Mouse (Mus musculus) heart, postnatal 0 days (tissue): Measurements from ENCODE around the gene Slc35e3. TPM values are rescaled to one million over a fixed set of nuclear protein-coding genes. Genes with fewer than 3 reads are reported as not detected.

Experiments used
- ATAC-seq: fragments of 200-750 bp; cut with Nextera tagmentation; 2 replicates; pipeline ENCODE4 v1.8.0; 2017; ENCODE audit warnings: low read depth, moderate number of reproducible peaks, moderate library complexity; ENCODE audit not compliant: insufficient read depth
- DNase-seq: peaks from one replicate; pipeline ENCODE4 v3.0.0-alpha.2; 2016; ENCODE audit warnings: low spot score
- H3K27ac ChIP-seq: fragments of 300-500 bp; sonication (generic); 2 replicates; pipeline ENCODE4 v1.5.1; 2014; ENCODE audit warnings: low read depth, mild to moderate bottlenecking
- H3K27me3 ChIP-seq: fragments of 300-500 bp; sonication (generic); 2 replicates; pipeline ENCODE4 v1.6.1; 2014; ENCODE audit warnings: low read length, mixed read lengths; ENCODE audit not compliant: control insufficient read depth, insufficient read depth
- H3K36me3 ChIP-seq: fragments of 300-500 bp; sonication (generic); replicated peaks from 2 replicates; pipeline ENCODE4 v1.6.1; 2014; ENCODE audit warnings: low read length, mixed read lengths; ENCODE audit not compliant: control insufficient read depth, insufficient read depth
- H3K4me1 ChIP-seq: fragments of 300-500 bp; sonication (generic); 2 replicates; pipeline ENCODE4 v1.6.1; 2014; ENCODE audit warnings: antibody characterized with exemption; ENCODE audit not compliant: control insufficient read depth, insufficient read depth
- H3K4me2 ChIP-seq: fragments of 300-500 bp; sonication (generic); 2 replicates; pipeline ENCODE4 v1.6.1; 2014; ENCODE audit warnings: low read depth, mild to moderate bottlenecking, low read length, moderate library complexity
- H3K4me3 ChIP-seq: fragments of 300-500 bp; sonication (generic); 2 replicates; pipeline ENCODE4 v1.5.1; 2014; ENCODE audit warnings: low read depth, low read length
- H3K9ac ChIP-seq: fragments of 300-500 bp; sonication (generic); replicated peaks from 2 replicates; pipeline ENCODE4 v1.6.1; 2014; ENCODE audit warnings: low read depth, low read length, mixed read lengths
- H3K9me3 ChIP-seq: fragments of 300-500 bp; sonication (generic); replicated peaks from 2 replicates; pipeline ENCODE4 v1.6.1; 2016; ENCODE audit warnings: low read length; ENCODE audit not compliant: control insufficient read depth
- CTCF ChIP-seq: IDR thresholded peaks from 2 replicates; pipeline ENCODE4 v1.5.1; 2016; ENCODE audit warnings: antibody characterized with exemption, control low read depth, low read depth
- EP300 ChIP-seq: IDR thresholded peaks from 2 replicates; pipeline ENCODE4 v1.6.1; 2016; ENCODE audit warnings: antibody characterized with exemption, low read depth
- WGBS: fragments of 180-500 bp; shearing (Covaris S2); extraction: QIAGEN DNeasy Blood & Tissue Kit; methylation state at CpG from one replicate; pipeline ENCODE4 v1.1.7; 2014; 5-methylcytosine and 5-hydroxymethylcytosine counted together
- polyA plus RNA-seq: library from polyadenylated mRNA; unstranded; fragments of >200 nt; fragmentation: Nextera tagmentation; extraction: Ambion mirVana; gene quantifications from 2 replicates; pipeline ENCODE4 v1.2.1, GENCODE M21; 2015
- total RNA-seq: library from RNA; depleted of rRNA; stranded (reverse); fragments of >200 nt; gene quantifications from 2 replicates; pipeline ENCODE4 v1.2.3, GENCODE M21; 2014; ENCODE audit warnings: low replicate concordance

The Slc35e3 gene
- total and polyA plus RNA-seq, 2 experiments from 2014 or later = 4.2 to 6.8 TPM

GRCm38 (mm10) chr10:117754609-117754940, 8.4 kb upstream of the Slc35e3 start:
- no peak for ATAC-seq
- WGBS = 96% methylated on average over 7 of the region's 7 CpGs
- TF ChIP-seq CTCF = no peak
- Histone ChIP-seq H3K36me3 (peaks cover 85% of the 10 kb centered on the region), H3K27me3 (no peaks in the 10 kb centered on the region), H3K4me1 (no peaks in the 10 kb centered on the region), H3K4me3 (no peak overlapping the region), H3K9me3 (no peaks in the 10 kb centered on the region), H3K9ac (no peak overlapping the region), H3K4me2 (no peak overlapping the region), H3K27ac (no peak overlapping the region; the same call in 1 of the 2 replicates)
- no peak for DNase-seq

- Histone ChIP-seq H3K4me3 (no peak overlapping the region), H3K4me1 (no peaks in the 10 kb centered on the region), H3K4me2 (no peak overlapping the region), H3K27ac (no peak overlapping the region), H3K9ac (no peak overlapping the region), H3K36me3 (peaks cover 82% of the 10 kb centered on the region), H3K27me3 (no peaks in the 10 kb centered on the region), H3K9me3 (no peaks in the 10 kb centered on the region)
- 92% methylated on average over 8 of the region's 8 CpGs for WGBS
- no peak for ATAC-seq
- TF ChIP-seq CTCF = no peak
- TF ChIP-seq EP300 = no peak
- DNase-seq = no peak
These were observed 7.8 kb upstream of the Slc35e3 start for GRCm38 (mm10) chr10:117753711-117754608.

- Histone ChIP-seq H3K4me2 (no peak overlapping the region), H3K4me1 (no peaks in the 10 kb centered on the region), H3K27me3 (no peaks in the 10 kb centered on the region), H3K9me3 (no peaks in the 10 kb centered on the region), H3K36me3 (peaks cover 77% of the 10 kb centered on the region), H3K27ac (no peak overlapping the region), H3K9ac (no peak overlapping the region), H3K4me3 (no peak overlapping the region)
- TF ChIP-seq EP300 (no peak), CTCF (no peak)
- no peak for DNase-seq
- ATAC-seq = no peak
- 88% methylated on average over 5 of the region's 5 CpGs for WGBS
These were observed 6.9 kb upstream of the Slc35e3 start for GRCm38 (mm10) chr10:117752851-117753647.

DNA sequence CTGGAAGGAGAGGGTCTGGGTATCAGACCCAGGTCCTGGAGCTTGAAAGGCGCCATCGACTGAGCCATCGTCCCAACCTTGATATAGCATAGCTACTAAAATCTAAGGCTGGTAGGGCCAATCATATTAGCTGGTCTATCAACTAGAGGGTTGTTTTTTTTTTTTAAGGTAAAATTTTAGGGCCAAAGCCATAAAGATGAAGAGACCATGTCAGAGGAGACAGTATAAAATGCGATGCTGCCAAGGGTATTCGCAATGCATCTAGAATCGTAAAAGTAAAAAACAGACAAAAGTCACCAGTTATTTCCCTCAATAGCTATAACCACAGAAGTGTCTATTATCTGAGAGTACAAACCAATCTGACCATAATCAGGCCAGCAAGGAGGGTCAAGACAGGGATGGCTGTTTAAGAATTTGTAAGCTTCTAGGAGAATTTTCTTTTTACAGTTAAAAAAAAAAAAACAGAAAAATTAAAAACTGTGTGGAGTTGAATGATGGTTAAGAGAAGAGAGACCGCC, 6.2 kb upstream of the Slc35e3 start:
- H3K9ac ChIP-seq = no peak overlapping the region
- H3K9me3 ChIP-seq = no peaks in the 10 kb centered on the region
- peaks cover 70% of the 10 kb centered on the region for H3K36me3 ChIP-seq
- H3K4me1 ChIP-seq = no peaks in the 10 kb centered on the region
- H3K4me2 ChIP-seq = no peak overlapping the region
- ATAC-seq (no peak), DNase-seq (no peak)
- no peak for TF ChIP-seq EP300
- TF ChIP-seq CTCF = no peak
- 94% methylated on average over 7 of the region's 7 CpGs for WGBS
- no peak overlapping the region for H3K4me3 ChIP-seq
- no peak overlapping the region for H3K27ac ChIP-seq
- H3K27me3 ChIP-seq = no peaks in the 10 kb centered on the region

DNA sequence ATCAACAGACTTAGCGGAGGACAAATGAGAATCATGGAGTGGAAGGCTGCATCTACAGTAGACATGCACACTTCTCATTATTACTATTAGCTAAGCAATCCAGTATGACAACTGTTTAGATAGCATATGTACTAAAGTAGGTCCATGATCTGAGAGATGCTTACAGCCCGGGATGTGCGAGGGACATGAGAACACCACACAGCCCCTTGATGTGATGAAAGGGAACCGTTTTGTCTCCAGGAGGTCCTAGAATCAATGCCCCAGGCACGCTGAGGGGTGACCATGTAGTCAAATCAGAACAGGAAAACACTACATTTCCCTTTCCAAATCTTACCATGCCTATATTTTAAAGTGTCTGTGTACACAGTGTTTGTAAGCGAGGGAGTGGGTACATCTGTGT, 5.6 kb upstream of the Slc35e3 start:
- DNase-seq = no peak
- no peak overlapping the region for H3K27ac ChIP-seq
- no peak for ATAC-seq
- H3K9me3 ChIP-seq = no peaks in the 10 kb centered on the region
- H3K4me2 ChIP-seq = no peak overlapping the region
- no peak overlapping the region for H3K9ac ChIP-seq
- no peaks in the 10 kb centered on the region for H3K27me3 ChIP-seq
- H3K4me1 ChIP-seq = no peaks in the 10 kb centered on the region
- 96% methylated on average over 6 of the region's 6 CpGs for WGBS
- no peak overlapping the region for H3K4me3 ChIP-seq
- H3K36me3 ChIP-seq = peaks cover 64% of the 10 kb centered on the region
- TF ChIP-seq CTCF (no peak), EP300 (no peak)
